Mouse (Mus musculus): ENCODE data around the gene Srpk1. TPM values are rescaled to one million over a fixed set of nuclear protein-coding genes. Genes with fewer than 3 reads are reported as not detected.
A peak's percentile ranks its signal among the peaks of the same experiment; 100 is the strongest.

The Srpk1 gene
- polyA plus RNA-seq, 1 experiment from 2014 or later: 124 TPM

DNA sequence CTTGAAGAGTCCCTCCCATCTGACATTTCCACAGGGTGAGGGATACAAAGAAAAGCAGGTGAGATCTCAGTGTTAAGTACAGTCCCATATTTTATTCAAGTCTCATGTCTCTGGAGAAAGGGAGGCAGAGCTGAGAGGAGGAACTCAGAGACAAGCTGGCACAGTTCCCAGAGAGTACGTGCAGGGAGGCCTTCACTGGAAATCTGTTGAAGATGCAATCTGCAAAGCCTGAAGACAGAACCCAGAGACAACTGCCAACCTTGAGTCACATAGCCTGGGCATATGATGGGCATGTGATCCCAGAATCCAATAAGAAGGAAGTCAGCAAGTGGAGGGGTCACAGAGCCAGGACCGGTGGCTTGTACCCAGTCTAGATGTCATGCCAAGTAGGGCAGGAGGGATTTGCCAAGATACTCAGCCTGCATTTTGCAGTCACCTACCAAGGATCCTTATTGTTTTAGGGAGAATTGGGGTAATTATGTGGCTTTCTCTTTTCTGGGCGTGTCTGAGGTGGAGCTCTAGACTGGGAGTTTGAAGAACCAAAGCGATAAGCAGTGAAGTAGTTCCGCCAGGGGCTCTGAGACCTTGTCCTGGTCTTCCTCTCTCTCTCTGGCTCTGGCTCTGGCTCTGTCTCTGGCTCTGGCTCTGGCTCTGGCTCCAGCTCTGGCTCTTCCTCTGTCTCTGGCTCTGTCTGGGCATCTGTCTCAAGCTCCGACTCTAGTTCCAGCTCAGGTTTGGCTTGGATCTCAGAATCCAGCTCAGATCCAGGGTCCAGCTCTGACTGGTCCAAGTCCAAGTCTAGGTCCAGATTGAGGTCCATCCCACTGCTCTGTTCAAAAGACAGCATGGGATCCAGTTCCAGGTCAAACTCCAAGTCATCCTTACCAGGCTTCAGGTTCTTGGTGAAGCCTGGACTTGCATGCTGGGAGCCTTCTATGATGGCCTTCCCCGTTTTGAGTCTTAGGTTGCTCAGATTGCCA, 15.5 kb upstream of the Srpk1 start:
- H3K9ac ChIP-seq (ENCODE audit: low read length): no peak overlapping the region
- DNase-seq (ENCODE audit: low spot score, missing footprints): no peak
- H3K4me1 ChIP-seq (ENCODE audit: control insufficient read depth, insufficient read depth, low read length): no peaks in the 10 kb centered on the region
- no peak for ATAC-seq (ENCODE audit: low FRiP score)
- WGBS: 93% methylated on average over 7 of the region's 7 CpGs
- no peak overlapping the region for H3K4me3 ChIP-seq (ENCODE audit: low read depth, low read length)
- H3K4me2 ChIP-seq: no peak overlapping the region
- no peaks in the 10 kb centered on the region for H3K36me3 ChIP-seq (ENCODE audit: control insufficient read depth, insufficient read depth, low read length)
- no peak overlapping the region for H3K27ac ChIP-seq (ENCODE audit: low read depth, low read length)
- no peaks in the 10 kb centered on the region for H3K9me3 ChIP-seq (ENCODE audit: control insufficient read depth, low read length)
- no peaks in the 10 kb centered on the region for H3K27me3 ChIP-seq (ENCODE audit: control insufficient read depth, insufficient read depth, low read length)

DNA sequence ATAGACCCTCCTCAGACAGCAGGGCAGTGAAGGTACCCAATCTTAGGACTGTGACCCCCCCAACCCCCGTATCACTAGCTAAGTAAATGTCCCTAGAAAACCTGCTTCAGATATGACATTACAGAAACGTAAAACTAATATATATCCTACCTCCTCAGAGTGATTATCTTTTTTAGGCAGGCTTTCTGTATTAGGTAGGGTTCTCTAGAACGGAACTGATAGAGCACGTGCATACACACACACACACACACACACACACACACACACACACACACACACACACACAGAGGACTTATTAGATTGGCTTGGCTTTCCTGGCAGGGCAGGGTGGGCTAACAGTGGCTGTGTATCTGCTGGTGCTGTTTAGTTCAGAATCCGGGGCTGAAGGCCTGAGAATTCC, 13.3 kb upstream of the Srpk1 start:
- no peak overlapping the region for H3K27ac ChIP-seq (ENCODE audit: low read depth, low read length)
- H3K9ac ChIP-seq (ENCODE audit: low read length): no peak overlapping the region
- no peak overlapping the region for H3K4me2 ChIP-seq
- H3K9me3 ChIP-seq (ENCODE audit: control insufficient read depth, low read length): no peaks in the 10 kb centered on the region
- H3K36me3 ChIP-seq (ENCODE audit: control insufficient read depth, insufficient read depth, low read length): no peaks in the 10 kb centered on the region
- no peaks in the 10 kb centered on the region for H3K27me3 ChIP-seq (ENCODE audit: control insufficient read depth, insufficient read depth, low read length)
- DNase-seq (ENCODE audit: low spot score, missing footprints): no peak
- no peak overlapping the region for H3K4me3 ChIP-seq (ENCODE audit: low read depth, low read length)
- 84% methylated on average over 5 of the region's 5 CpGs for WGBS
- no peak for ATAC-seq (ENCODE audit: low FRiP score)
- no peaks in the 10 kb centered on the region for H3K4me1 ChIP-seq (ENCODE audit: control insufficient read depth, insufficient read depth, low read length)

DNA sequence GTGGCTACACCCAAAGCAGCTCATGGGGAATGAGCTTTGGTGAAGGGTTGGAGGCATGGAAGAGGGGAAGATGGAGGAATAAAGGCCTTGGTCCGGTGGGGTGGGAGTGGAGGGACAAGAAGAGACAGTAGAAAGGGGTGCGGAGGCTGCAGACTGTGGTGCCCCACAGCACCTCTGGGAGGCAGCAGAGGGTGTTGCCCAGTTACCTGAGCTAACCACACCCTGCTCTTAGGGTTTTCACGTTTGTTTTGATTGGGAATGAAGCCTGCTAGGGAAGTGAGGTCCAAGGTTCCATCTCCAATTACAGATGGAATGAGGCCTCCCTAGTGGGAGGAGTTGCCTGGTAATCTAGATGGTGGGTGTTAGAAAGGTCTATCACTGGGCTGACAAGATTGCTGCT, 6.6 kb upstream of the Srpk1 start:
- no peak overlapping the region for H3K4me3 ChIP-seq (ENCODE audit: low read depth, low read length)
- no peaks in the 10 kb centered on the region for H3K4me1 ChIP-seq (ENCODE audit: control insufficient read depth, insufficient read depth, low read length)
- H3K27ac ChIP-seq (ENCODE audit: low read depth, low read length): no peak overlapping the region
- H3K4me2 ChIP-seq: no peak overlapping the region
- no peaks in the 10 kb centered on the region for H3K36me3 ChIP-seq (ENCODE audit: control insufficient read depth, insufficient read depth, low read length)
- DNase-seq (ENCODE audit: low spot score, missing footprints) (no peak), ATAC-seq (ENCODE audit: low FRiP score) (no peak)
- H3K27me3 ChIP-seq (ENCODE audit: control insufficient read depth, insufficient read depth, low read length): no peaks in the 10 kb centered on the region
- 46% methylated on average over 3 of the region's 3 CpGs for WGBS
- no peaks in the 10 kb centered on the region for H3K9me3 ChIP-seq (ENCODE audit: control insufficient read depth, low read length)
- no peak overlapping the region for H3K9ac ChIP-seq (ENCODE audit: low read length)

DNA sequence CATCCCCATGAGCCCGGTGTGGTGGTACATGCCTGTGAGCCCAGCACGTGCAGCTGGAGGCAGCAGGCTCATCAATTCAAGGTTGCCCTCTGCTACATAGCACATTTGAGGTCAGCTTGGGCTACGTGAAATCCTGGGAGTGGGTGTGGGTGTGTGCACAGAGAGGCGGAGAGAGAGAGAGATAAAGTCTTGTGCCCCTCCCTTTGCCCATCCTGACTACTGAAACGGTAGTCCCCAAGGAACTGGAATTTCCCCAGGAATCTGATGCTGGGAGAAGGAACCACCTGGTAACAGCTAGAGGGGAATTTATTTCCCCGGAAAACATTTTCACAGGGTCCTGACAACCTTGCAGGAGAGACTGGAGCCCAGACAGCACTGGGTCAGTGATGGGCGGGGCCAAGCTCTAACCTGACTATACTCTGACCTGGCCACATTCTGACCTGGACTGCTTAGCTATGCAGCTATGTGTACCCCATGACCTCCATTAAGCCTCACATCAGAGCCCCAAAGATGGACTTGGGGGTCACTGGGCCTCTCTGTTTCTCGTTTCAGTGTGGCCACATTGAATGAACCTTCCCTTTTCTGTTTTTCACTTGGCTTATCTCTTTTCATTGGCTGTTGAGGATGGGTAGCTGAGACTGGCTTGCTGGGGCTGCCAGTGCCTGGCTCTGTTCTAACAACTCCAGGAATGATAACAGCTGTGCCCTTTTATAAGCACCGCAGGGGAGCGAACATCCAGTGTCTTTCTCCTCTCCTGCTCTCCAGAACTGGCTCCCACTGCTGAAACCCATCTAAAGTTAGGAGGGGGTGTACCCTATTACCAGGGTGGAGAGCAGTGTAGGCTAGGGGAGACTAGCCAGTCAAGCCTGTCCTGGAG, 6.0 kb upstream of the Srpk1 start:
- Histone ChIP-seq H3K4me3 (ENCODE audit: low read depth, low read length) (no peak overlapping the region), H3K27me3 (ENCODE audit: control insufficient read depth, insufficient read depth, low read length) (no peaks in the 10 kb centered on the region), H3K4me2 (no peak overlapping the region), H3K36me3 (ENCODE audit: control insufficient read depth, insufficient read depth, low read length) (no peaks in the 10 kb centered on the region), H3K4me1 (ENCODE audit: control insufficient read depth, insufficient read depth, low read length) (no peaks in the 10 kb centered on the region), H3K27ac (ENCODE audit: low read depth, low read length) (no peak overlapping the region), H3K9me3 (ENCODE audit: control insufficient read depth, low read length) (no peaks in the 10 kb centered on the region), H3K9ac (ENCODE audit: low read length) (no peak overlapping the region)
- WGBS: 68% methylated on average over 10 of the region's 10 CpGs
- DNase-seq (ENCODE audit: low spot score, missing footprints) (no peak), ATAC-seq (ENCODE audit: low FRiP score) (no peak)

DNA sequence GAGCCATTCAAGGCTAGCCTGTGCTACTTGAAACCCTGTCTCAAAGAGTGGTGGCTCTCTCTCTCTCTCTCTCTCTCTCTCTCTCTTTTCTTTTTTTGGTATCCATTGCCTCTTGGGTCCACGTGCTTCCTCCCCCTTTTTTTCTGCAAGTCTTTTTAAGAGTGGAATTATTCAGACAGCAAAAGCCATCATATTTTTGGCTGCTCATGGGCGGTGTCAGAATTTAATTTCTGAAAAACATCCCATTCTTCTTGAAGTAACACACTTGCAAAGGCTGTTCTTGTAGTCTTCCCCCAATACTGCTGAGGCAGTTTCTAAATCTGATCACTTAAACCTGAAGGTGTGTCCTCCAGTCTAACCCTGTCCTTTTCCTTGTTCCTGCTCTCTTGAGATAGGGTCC, 4.4 kb upstream of the Srpk1 start:
- ATAC-seq (ENCODE audit: low FRiP score) (no peak), DNase-seq (ENCODE audit: low spot score, missing footprints) (no peak)
- H3K4me2 ChIP-seq: no peak overlapping the region
- no peak overlapping the region for H3K27ac ChIP-seq (ENCODE audit: low read depth, low read length)
- no peaks in the 10 kb centered on the region for H3K36me3 ChIP-seq (ENCODE audit: control insufficient read depth, insufficient read depth, low read length)
- no peaks in the 10 kb centered on the region for H3K9me3 ChIP-seq (ENCODE audit: control insufficient read depth, low read length)
- 68% methylated on average over 2 of the region's 2 CpGs for WGBS
- H3K27me3 ChIP-seq (ENCODE audit: control insufficient read depth, insufficient read depth, low read length): no peaks in the 10 kb centered on the region
- 0 out of 2 replicates have a peak, but pooled peaks cover 2% of the 10 kb centered on the region for H3K4me1 ChIP-seq (ENCODE audit: control insufficient read depth, insufficient read depth, low read length)
- H3K4me3 ChIP-seq (ENCODE audit: low read depth, low read length): no peak overlapping the region
- H3K9ac ChIP-seq (ENCODE audit: low read length): no peak overlapping the region

DNA sequence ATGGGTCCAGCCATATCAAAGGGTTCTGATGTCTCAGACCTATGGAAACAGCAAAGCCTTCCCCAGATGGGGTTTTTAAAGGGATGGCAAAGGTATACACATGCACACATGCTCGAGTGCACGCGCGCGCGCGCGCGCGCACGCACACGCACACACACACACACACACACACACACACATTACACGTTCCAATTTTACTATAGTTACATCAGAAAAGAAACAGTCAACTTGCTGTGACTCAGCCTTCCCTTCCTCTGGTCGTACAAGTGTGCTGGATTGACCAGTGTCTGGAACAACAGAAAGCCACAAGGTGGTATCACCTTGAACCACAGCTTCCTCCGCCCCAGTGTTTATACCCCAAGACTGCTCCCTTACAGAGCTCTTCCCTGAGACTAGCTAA, 2.8 kb upstream of the Srpk1 start:
- H3K27ac ChIP-seq (ENCODE audit: low read depth, low read length): no peak overlapping the region
- ATAC-seq (ENCODE audit: low FRiP score) (no peak), DNase-seq (ENCODE audit: low spot score, missing footprints) (no peak)
- no peaks in the 10 kb centered on the region for H3K27me3 ChIP-seq (ENCODE audit: control insufficient read depth, insufficient read depth, low read length)
- no peaks in the 10 kb centered on the region for H3K9me3 ChIP-seq (ENCODE audit: control insufficient read depth, low read length)
- no peak overlapping the region for H3K4me2 ChIP-seq
- H3K36me3 ChIP-seq (ENCODE audit: control insufficient read depth, insufficient read depth, low read length): no peaks in the 10 kb centered on the region
- no peak overlapping the region for H3K4me3 ChIP-seq (ENCODE audit: low read depth, low read length)
- H3K4me1 ChIP-seq (ENCODE audit: control insufficient read depth, insufficient read depth, low read length): peaks cover 12% of the 10 kb centered on the region
- WGBS: 91% methylated on average over 15 of the region's 15 CpGs
- no peak overlapping the region for H3K9ac ChIP-seq (ENCODE audit: low read length)

DNA sequence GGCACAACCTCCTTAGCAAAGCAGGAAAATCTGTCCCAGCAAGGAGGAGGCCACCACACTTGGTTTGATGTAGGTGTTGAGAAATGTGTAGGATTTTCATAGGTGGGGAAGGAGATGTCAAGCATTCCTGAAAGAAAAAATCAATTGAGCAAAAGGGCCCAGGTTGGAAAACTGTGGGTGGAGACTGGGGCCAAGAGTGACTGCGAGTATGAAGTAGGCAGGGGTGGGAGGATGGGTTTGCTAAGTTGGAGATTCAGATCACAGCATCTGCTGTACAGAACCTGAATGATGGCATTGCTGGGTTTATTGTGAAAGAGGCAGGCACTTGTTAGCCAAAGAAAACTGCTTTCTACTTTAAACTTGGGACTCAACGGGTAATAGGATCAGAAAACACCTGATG, 2.3 kb upstream of the Srpk1 start:
- Histone ChIP-seq H3K4me3 (ENCODE audit: low read depth, low read length) (no peak overlapping the region), H3K9me3 (ENCODE audit: control insufficient read depth, low read length) (no peaks in the 10 kb centered on the region), H3K4me2 (no peak overlapping the region), H3K36me3 (ENCODE audit: control insufficient read depth, insufficient read depth, low read length) (no peaks in the 10 kb centered on the region), H3K27ac (ENCODE audit: low read depth, low read length) (no peak overlapping the region), H3K9ac (ENCODE audit: low read length) (no peak overlapping the region), H3K4me1 (ENCODE audit: control insufficient read depth, insufficient read depth, low read length) (peaks cover 12% of the 10 kb centered on the region), H3K27me3 (ENCODE audit: control insufficient read depth, insufficient read depth, low read length) (no peaks in the 10 kb centered on the region)
- ATAC-seq (ENCODE audit: low FRiP score) (no peak), DNase-seq (ENCODE audit: low spot score, missing footprints) (no peak)
- 76% methylated on average over 2 of the region's 2 CpGs for WGBS

DNA sequence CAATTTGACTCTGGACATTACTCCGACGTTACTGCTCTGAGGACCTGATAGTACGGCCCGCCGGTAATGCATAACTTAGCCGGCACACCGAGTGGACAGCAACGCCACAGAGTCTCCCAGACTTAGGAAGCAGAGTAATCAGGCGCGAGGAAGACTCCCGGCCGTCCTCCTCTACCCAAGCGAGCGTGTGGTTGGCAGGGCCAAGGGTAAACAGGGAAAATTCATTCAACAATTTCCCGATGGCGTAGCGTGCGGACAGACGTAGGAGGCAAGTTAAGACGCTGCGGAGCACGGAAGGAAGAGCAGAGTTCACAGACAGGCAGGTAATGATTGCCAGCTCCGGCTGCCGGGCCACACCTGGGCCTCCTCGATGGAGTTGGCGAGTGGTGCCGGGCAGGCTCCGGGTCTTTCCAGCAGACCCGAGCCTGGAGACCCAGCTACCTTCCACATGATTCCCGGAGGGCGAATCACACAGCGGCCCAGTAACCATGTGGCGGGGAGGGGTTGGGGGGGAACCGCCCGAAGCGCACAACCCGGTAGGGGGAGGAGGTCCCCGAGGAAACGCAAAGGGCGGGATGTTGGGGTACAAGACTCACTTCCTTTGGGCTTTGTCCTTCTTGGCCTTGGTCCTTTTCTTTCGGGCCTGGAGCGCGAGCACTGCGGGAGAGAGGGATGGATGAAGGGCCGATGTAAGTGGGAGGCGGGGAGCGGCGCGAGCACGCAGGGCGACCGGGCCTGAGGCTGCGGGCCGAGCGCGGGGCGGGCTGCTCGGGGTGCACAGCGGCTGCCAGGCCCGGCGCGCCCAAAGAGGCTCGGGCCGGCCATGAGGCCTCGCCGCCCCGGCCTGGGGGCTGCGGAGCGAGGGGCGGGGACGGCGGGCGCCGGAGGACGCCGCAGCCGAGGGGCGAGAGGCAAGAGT, 869 bp downstream of the Srpk1 start:
- peak overlapping the region; percentile 99 for H3K9ac ChIP-seq (ENCODE audit: low read length)
- H3K4me2 ChIP-seq: peak overlapping the region; percentile 92
- H3K4me3 ChIP-seq (ENCODE audit: low read depth, low read length): peak overlapping the region; percentile 98
- under 1% methylated on average over 55 of the region's 78 CpGs for WGBS
- peak overlapping the region; percentile 66 for H3K27ac ChIP-seq (ENCODE audit: low read depth, low read length)
- H3K9me3 ChIP-seq (ENCODE audit: control insufficient read depth, low read length): no peaks in the 10 kb centered on the region
- DNase-seq (ENCODE audit: low spot score, missing footprints): peak; percentile 95
- H3K36me3 ChIP-seq (ENCODE audit: control insufficient read depth, insufficient read depth, low read length): 0 out of 2 replicates have a peak, but pooled peaks cover 3% of the 10 kb centered on the region
- H3K27me3 ChIP-seq (ENCODE audit: control insufficient read depth, insufficient read depth, low read length): no peaks in the 10 kb centered on the region
- peaks cover 12% of the 10 kb centered on the region for H3K4me1 ChIP-seq (ENCODE audit: control insufficient read depth, insufficient read depth, low read length)
- ATAC-seq (ENCODE audit: low FRiP score): peak; percentile 82

Data from midbrain, embryonic 11.5 days (tissue).